Mouse (Mus musculus) lung, embryonic 16.5 days (tissue): Measurements from ENCODE around the gene Mras. TPM values are rescaled to one million over a fixed set of nuclear protein-coding genes. Genes with fewer than 3 reads are reported as not detected.

Experiments used
- ATAC-seq: fragments of 200-750 bp; cut with Nextera tagmentation; 2 replicates; pipeline ENCODE4 v1.8.0; 2017; ENCODE audit warnings: low read depth, mild to moderate bottlenecking, moderate library complexity
- H3K27ac ChIP-seq: fragments of 300-500 bp; sonication (generic); 2 replicates; pipeline ENCODE4 v1.5.1; 2014; ENCODE audit warnings: mild to moderate bottlenecking, control low read depth, low read length
- H3K27me3 ChIP-seq: fragments of 300-500 bp; sonication (generic); 2 replicates; pipeline ENCODE4 v1.6.1; 2014; ENCODE audit warnings: low read depth, low read length, mixed read lengths; ENCODE audit not compliant: control insufficient read depth, insufficient read depth
- H3K36me3 ChIP-seq: fragments of 300-500 bp; sonication (generic); 2 replicates; pipeline ENCODE4 v1.6.1; 2014; ENCODE audit warnings: low read length; ENCODE audit not compliant: control insufficient read depth, insufficient read depth
- H3K4me1 ChIP-seq: fragments of 300-500 bp; sonication (generic); replicated peaks from 2 replicates; pipeline ENCODE4 v1.6.1; 2014; ENCODE audit warnings: low read length, mixed read lengths; ENCODE audit not compliant: control insufficient read depth, insufficient read depth
- H3K4me2 ChIP-seq: fragments of 300-500 bp; sonication (generic); 2 replicates; pipeline ENCODE4 v1.6.1; 2014; ENCODE audit warnings: low read depth, low read length, control low read depth
- H3K4me3 ChIP-seq: fragments of 300-500 bp; sonication (generic); 2 replicates; pipeline ENCODE4 v1.5.1; 2014; ENCODE audit warnings: mild to moderate bottlenecking, low read length, control low read depth
- H3K9ac ChIP-seq: fragments of 300-500 bp; sonication (generic); 2 replicates; pipeline ENCODE4 v1.6.1; 2014; ENCODE audit warnings: low read length, control low read depth
- H3K9me3 ChIP-seq: fragments of 300-500 bp; sonication (generic); 2 replicates; pipeline ENCODE4 v1.6.1; 2016; ENCODE audit warnings: low read length; ENCODE audit not compliant: control insufficient read depth
- WGBS: fragments of 180-500 bp; shearing (Covaris S2); extraction: QIAGEN DNeasy Blood & Tissue Kit; methylation state at CpG from one replicate; pipeline ENCODE4 v1.1.7; 2014; 5-methylcytosine and 5-hydroxymethylcytosine counted together
- polyA plus RNA-seq: library from polyadenylated mRNA; unstranded; fragments of >200 nt; fragmentation: Nextera tagmentation; extraction: Ambion mirVana; gene quantifications from 2 replicates; pipeline ENCODE4 v1.2.1, GENCODE M21; 2015

Mras gene
- polyA plus RNA-seq, 1 experiment from 2014 or later = 12.3 TPM

GRCm38 (mm10) chr9:99423692-99424573 lies 13.2 kb downstream of the Mras start:
- Histone ChIP-seq H3K4me3 (no peak overlapping the region), H3K27me3 (no peaks in the 10 kb centered on the region), H3K4me1 (peaks cover 5% of the 10 kb centered on the region; the same call in 1 of the 2 replicates), H3K36me3 (no peaks in the 10 kb centered on the region), H3K27ac (no peak overlapping the region), H3K9me3 (no peaks in the 10 kb centered on the region), H3K4me2 (no peak overlapping the region), H3K9ac (no peak overlapping the region)
- ATAC-seq = no peak
- WGBS = 65% methylated on average over 9 of the region's 9 CpGs

- Histone ChIP-seq H3K27me3 (no peaks in the 10 kb centered on the region), H3K27ac (no peak overlapping the region), H3K9me3 (no peaks in the 10 kb centered on the region), H3K4me2 (no peak overlapping the region), H3K4me3 (no peak overlapping the region), H3K4me1 (peaks cover 10% of the 10 kb centered on the region), H3K36me3 (no peaks in the 10 kb centered on the region), H3K9ac (no peak overlapping the region)
- 74% methylated on average over 3 of the region's 3 CpGs for whole genome bisulfite sequencing
- ATAC-seq = no peak
These were observed 15.3 kb downstream of the Mras start for GRCm38 (mm10) chr9:99421914-99422313.

- Histone ChIP-seq H3K4me2 (no peak overlapping the region), H3K27ac (no peak overlapping the region), H3K9ac (no peak overlapping the region), H3K36me3 (no peaks in the 10 kb centered on the region), H3K9me3 (no peaks in the 10 kb centered on the region), H3K27me3 (no peaks in the 10 kb centered on the region), H3K4me3 (no peak overlapping the region), H3K4me1 (peaks cover 14% of the 10 kb centered on the region)
- peak; percentile 65 for ATAC-seq
- 67% methylated on average over 8 of the region's 8 CpGs for WGBS
These were observed 17.1 kb downstream of the Mras start for GRCm38 (mm10) chr9:99419951-99420701.

GRCm38 (mm10) chr9:99418377-99418776 lies 18.8 kb downstream of the Mras start:
- no peaks in the 10 kb centered on the region for H3K27me3 ChIP-seq
- no peak overlapping the region for H3K27ac ChIP-seq
- no peaks in the 10 kb centered on the region for H3K9me3 ChIP-seq
- H3K9ac ChIP-seq = no peak overlapping the region
- H3K4me1 ChIP-seq = peaks cover 10% of the 10 kb centered on the region
- H3K4me3 ChIP-seq = no peak overlapping the region
- no peak overlapping the region for H3K4me2 ChIP-seq
- 75% methylated on average over 5 of the region's 5 CpGs for WGBS
- ATAC-seq = no peak
- no peaks in the 10 kb centered on the region for H3K36me3 ChIP-seq

GRCm38 (mm10) chr9:99417288-99417846 lies 19.8 kb downstream of the Mras start:
- Histone ChIP-seq H3K27ac (no peak overlapping the region), H3K36me3 (no peaks in the 10 kb centered on the region), H3K27me3 (no peaks in the 10 kb centered on the region), H3K9me3 (no peaks in the 10 kb centered on the region), H3K4me3 (no peak overlapping the region), H3K4me2 (no peak overlapping the region), H3K4me1 (peaks cover 10% of the 10 kb centered on the region), H3K9ac (no peak overlapping the region)
- WGBS = 48% methylated on average over 4 of the region's 4 CpGs
- ATAC-seq = peak; percentile 26; the same call in 1 of the 2 replicates

- WGBS = 79% methylated on average over 3 of the region's 3 CpGs
- ATAC-seq = no peak
These were observed 20.4 kb downstream of the Mras start for GRCm38 (mm10) chr9:99416809-99417208.

GRCm38 (mm10) chr9:99411785-99412184 lies 25.4 kb downstream of the Mras start:
- H3K4me1 ChIP-seq = peaks cover 3% of the 10 kb centered on the region; the same call in 1 of the 2 replicates
- H3K27me3 ChIP-seq = no peaks in the 10 kb centered on the region
- no peak overlapping the region for H3K27ac ChIP-seq
- no peak overlapping the region for H3K4me2 ChIP-seq
- H3K9me3 ChIP-seq = no peaks in the 10 kb centered on the region
- no peak overlapping the region for H3K9ac ChIP-seq
- 72% methylated on average over 4 of the region's 4 CpGs for WGBS
- no peaks in the 10 kb centered on the region for H3K36me3 ChIP-seq
- ATAC-seq = no peak
- no peak overlapping the region for H3K4me3 ChIP-seq

More at GRCm38 (mm10) chr9:99416809-99417208, 20.4 kb downstream of the Mras start:
- Histone ChIP-seq H3K27me3 (no peaks in the 10 kb centered on the region), H3K27ac (no peak overlapping the region), H3K4me2 (no peak overlapping the region), H3K9me3 (no peaks in the 10 kb centered on the region), H3K9ac (no peak overlapping the region), H3K36me3 (no peaks in the 10 kb centered on the region), H3K4me3 (no peak overlapping the region), H3K4me1 (peaks cover 10% of the 10 kb centered on the region)

- Histone ChIP-seq H3K27ac (no peak overlapping the region), H3K36me3 (no peaks in the 10 kb centered on the region), H3K27me3 (no peaks in the 10 kb centered on the region), H3K4me2 (no peak overlapping the region), H3K9ac (no peak overlapping the region), H3K9me3 (no peaks in the 10 kb centered on the region), H3K4me3 (no peak overlapping the region), H3K4me1 (no peaks in the 10 kb centered on the region; the same call in 1 of the 2 replicates)
- no peak for ATAC-seq
- 86% methylated on average over 5 of the region's 5 CpGs for whole genome bisulfite sequencing
These were observed 26.1 kb downstream of the Mras start for GRCm38 (mm10) chr9:99411093-99411492.

- no peak for ATAC-seq
- 78% methylated on average over 3 of the region's 3 CpGs for WGBS
- H3K9me3 ChIP-seq = no peaks in the 10 kb centered on the region
- H3K4me3 ChIP-seq = no peak overlapping the region
- H3K27me3 ChIP-seq = no peaks in the 10 kb centered on the region
- no peak overlapping the region for H3K4me2 ChIP-seq
- no peak overlapping the region for H3K9ac ChIP-seq
- H3K36me3 ChIP-seq = no peaks in the 10 kb centered on the region
- no peaks in the 10 kb centered on the region for H3K4me1 ChIP-seq
- no peak overlapping the region for H3K27ac ChIP-seq
These were observed 27.9 kb downstream of the Mras start for GRCm38 (mm10) chr9:99409280-99409679.
